Mouse (Mus musculus) bone marrow, adult 2 months (tissue): Measurements from ENCODE around the gene Dag1.

Experiments used
- CTCF ChIP-seq: fragments of 200-500 bp; IDR thresholded peaks from 2 replicates; pipeline ENCODE4 v1.5.1; 2011; ENCODE audit warnings: low read length, control low read depth; ENCODE audit not compliant: control insufficient read depth, insufficient read depth
- POLR2A ChIP-seq: fragments of 200-500 bp; IDR thresholded peaks from 2 replicates; pipeline ENCODE4 v1.6.1; 2011; ENCODE audit warnings: low read depth, mild to moderate bottlenecking, control low read depth, low read length, borderline replicate concordance; ENCODE audit not compliant: control insufficient read depth

GRCm38 (mm10) chr9:108212426-108212825 lies 51.3 kb downstream of the Dag1 start:
- TF ChIP-seq CTCF (no peak), POLR2A (no peak)
